Mouse (Mus musculus): ENCODE measurements around the gene Apba1. TPM values are rescaled to one million over a fixed set of nuclear protein-coding genes. Genes with fewer than 3 reads are reported as not detected.

Apba1 gene
- polyA plus RNA-seq, 1 experiment from 2014 or later: 0.52 TPM

DNA sequence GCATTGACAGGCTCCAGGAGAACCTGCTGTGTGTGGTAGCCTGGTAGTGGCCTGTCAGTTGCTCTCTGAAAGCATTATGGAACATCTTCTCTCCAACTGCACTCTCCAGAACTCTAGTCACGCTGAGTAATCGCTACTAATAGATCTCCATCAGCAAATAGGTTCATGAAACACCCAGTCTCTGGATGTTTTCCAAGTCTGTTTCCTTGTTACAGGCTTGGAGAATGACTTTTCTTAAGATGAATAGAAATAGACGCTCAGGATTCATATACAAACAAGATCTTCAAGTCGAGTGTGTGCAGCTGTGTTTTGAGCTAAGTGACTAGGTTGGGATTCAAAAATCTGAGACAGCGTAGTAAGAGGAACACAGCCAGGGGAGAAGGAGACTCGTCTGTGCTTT lies 165.4 kb downstream of the Apba1 start:
- no peaks in the 10 kb centered on the region for H3K4me1 ChIP-seq (ENCODE audit: control insufficient read depth, insufficient read depth, low read length)
- H3K4me2 ChIP-seq (ENCODE audit: low read depth, low read length): no peak overlapping the region
- no peak overlapping the region for H3K27ac ChIP-seq (replicated peaks; ENCODE audit: low read depth, low read length)
- ATAC-seq (replicated peaks; ENCODE audit: insufficient number of reproducible peaks, low FRiP score, low TSS enrichment, low read depth) (no peak), DNase-seq (ENCODE audit: low spot score) (no peak)
- no peak overlapping the region for H3K4me3 ChIP-seq (ENCODE audit: low read depth, low read length)
- H3K9me3 ChIP-seq (replicated peaks; ENCODE audit: control insufficient read depth, low read length): no peaks in the 10 kb centered on the region
- WGBS: 86% methylated on average over 6 of the region's 6 CpGs
- H3K36me3 ChIP-seq (replicated peaks; ENCODE audit: control insufficient read depth, insufficient read depth, low read depth, low read length): no peaks in the 10 kb centered on the region
- no peaks in the 10 kb centered on the region for H3K27me3 ChIP-seq (ENCODE audit: control insufficient read depth, insufficient read depth, low read length)
- H3K9ac ChIP-seq (replicated peaks; ENCODE audit: low read length): no peak overlapping the region

DNA sequence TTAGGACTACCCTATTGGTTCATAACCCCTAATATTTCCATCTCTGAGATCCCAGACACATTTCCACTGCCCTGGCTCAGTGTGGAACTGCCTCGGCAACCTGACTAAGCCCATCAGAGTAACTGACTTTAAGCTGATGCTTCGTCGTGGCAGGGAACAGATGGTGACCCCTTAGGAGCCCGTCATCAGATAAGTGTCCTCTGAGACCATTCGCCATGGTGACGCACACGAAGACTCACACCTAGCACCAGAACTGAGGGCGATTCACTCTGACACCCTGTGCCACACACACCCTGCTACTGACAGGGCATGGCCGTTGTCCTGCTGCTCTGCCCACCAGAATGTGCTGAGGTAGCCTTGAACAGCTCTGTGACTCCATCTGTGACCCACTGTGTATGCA lies 166.1 kb downstream of the Apba1 start:
- H3K9me3 ChIP-seq (replicated peaks; ENCODE audit: control insufficient read depth, low read length): no peaks in the 10 kb centered on the region
- H3K27me3 ChIP-seq (ENCODE audit: control insufficient read depth, insufficient read depth, low read length): no peaks in the 10 kb centered on the region
- WGBS: 85% methylated on average over 9 of the region's 9 CpGs
- H3K4me2 ChIP-seq (ENCODE audit: low read depth, low read length): no peak overlapping the region
- H3K4me3 ChIP-seq (ENCODE audit: low read depth, low read length): no peak overlapping the region
- H3K9ac ChIP-seq (replicated peaks; ENCODE audit: low read length): no peak overlapping the region
- no peaks in the 10 kb centered on the region for H3K36me3 ChIP-seq (replicated peaks; ENCODE audit: control insufficient read depth, insufficient read depth, low read depth, low read length)
- ATAC-seq (replicated peaks; ENCODE audit: insufficient number of reproducible peaks, low FRiP score, low TSS enrichment, low read depth) (no peak), DNase-seq (ENCODE audit: low spot score) (no peak)
- no peaks in the 10 kb centered on the region for H3K4me1 ChIP-seq (ENCODE audit: control insufficient read depth, insufficient read depth, low read length)
- no peak overlapping the region for H3K27ac ChIP-seq (replicated peaks; ENCODE audit: low read depth, low read length)

DNA sequence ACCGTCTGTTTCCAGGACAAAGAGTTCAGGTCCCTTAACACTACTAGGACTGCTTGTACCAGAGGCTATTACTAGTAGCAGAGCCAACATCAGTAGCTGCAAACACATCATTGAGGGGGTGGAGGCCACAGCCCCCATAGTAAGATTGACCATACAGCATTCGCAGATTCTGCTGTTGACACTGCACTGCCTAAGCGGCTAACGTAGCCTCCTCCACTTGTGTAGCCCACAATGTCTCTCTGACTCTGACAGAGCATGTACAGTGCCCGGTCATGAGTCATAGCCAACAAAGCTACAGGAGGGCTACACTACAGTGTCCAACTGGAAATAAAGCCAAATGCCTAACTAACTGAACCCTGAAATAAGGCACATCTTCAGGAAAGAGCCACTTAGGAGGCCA lies 166.9 kb downstream of the Apba1 start:
- Histone ChIP-seq H3K27ac (replicated peaks; ENCODE audit: low read depth, low read length) (no peak overlapping the region), H3K4me3 (ENCODE audit: low read depth, low read length) (no peak overlapping the region), H3K9ac (replicated peaks; ENCODE audit: low read length) (no peak overlapping the region), H3K27me3 (ENCODE audit: control insufficient read depth, insufficient read depth, low read length) (no peaks in the 10 kb centered on the region), H3K4me2 (ENCODE audit: low read depth, low read length) (no peak overlapping the region), H3K36me3 (replicated peaks; ENCODE audit: control insufficient read depth, insufficient read depth, low read depth, low read length) (no peaks in the 10 kb centered on the region), H3K9me3 (replicated peaks; ENCODE audit: control insufficient read depth, low read length) (no peaks in the 10 kb centered on the region), H3K4me1 (ENCODE audit: control insufficient read depth, insufficient read depth, low read length) (no peaks in the 10 kb centered on the region)
- 95% methylated on average over 5 of the region's 5 CpGs for WGBS
- DNase-seq (ENCODE audit: low spot score): no peak
- ATAC-seq (replicated peaks; ENCODE audit: insufficient number of reproducible peaks, low FRiP score, low TSS enrichment, low read depth): no peak

DNA sequence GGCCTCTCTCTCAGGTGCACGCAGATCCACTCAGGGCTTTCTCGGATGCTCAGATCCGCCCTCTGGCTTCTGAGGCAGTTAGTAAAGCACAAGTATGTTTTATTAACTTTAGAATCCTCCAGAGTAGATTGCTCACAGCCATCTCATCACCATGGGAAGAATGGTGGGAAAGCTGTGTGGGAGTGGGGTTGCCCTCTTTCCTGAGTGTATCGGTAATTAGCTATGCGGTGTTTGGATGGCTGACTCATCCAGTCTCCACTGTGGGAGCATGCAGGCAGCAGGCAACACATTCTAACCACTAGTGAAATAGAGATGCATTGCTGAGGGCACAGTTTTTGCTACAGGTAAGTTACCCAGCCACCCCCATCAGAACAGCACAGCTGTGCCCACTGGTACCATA lies 172.1 kb downstream of the Apba1 start:
- Histone ChIP-seq H3K4me2 (ENCODE audit: low read depth, low read length) (no peak overlapping the region), H3K4me3 (ENCODE audit: low read depth, low read length) (no peak overlapping the region), H3K9ac (replicated peaks; ENCODE audit: low read length) (no peak overlapping the region), H3K4me1 (ENCODE audit: control insufficient read depth, insufficient read depth, low read length) (no peaks in the 10 kb centered on the region), H3K27me3 (ENCODE audit: control insufficient read depth, insufficient read depth, low read length) (no peaks in the 10 kb centered on the region), H3K27ac (replicated peaks; ENCODE audit: low read depth, low read length) (no peak overlapping the region), H3K36me3 (replicated peaks; ENCODE audit: control insufficient read depth, insufficient read depth, low read depth, low read length) (no peaks in the 10 kb centered on the region), H3K9me3 (replicated peaks; ENCODE audit: control insufficient read depth, low read length) (0 out of 2 replicates have a peak, but pooled peaks cover 3% of the 10 kb centered on the region)
- no peak for DNase-seq (ENCODE audit: low spot score)
- ATAC-seq (replicated peaks; ENCODE audit: insufficient number of reproducible peaks, low FRiP score, low TSS enrichment, low read depth): no peak
- WGBS: 96% methylated on average over 5 of the region's 5 CpGs

DNA sequence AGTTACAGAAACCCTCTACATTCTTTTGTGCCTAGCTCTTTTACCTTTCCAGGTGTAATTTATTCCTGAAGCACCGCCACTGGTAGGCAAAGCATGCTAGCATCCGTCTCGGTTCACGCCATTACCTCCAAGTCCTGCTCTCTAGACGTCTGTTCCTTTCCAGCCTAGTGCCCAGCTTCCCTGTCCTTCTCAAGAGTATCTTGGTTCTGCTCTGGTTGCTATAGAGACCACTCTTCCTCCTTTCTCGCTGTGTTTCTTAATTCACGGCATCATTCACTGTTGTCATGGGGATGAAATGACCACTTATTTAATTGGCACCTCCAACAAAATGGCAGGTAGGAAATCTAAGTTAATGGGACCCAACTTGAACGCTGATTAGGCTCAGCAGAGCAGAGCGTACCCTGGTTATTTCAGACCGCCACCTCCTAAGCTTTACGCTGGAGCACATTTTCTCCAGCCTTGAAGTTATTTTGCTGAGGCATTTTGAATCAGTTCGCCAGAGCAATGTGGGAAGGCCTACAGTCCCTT lies 182.8 kb downstream of the Apba1 start:
- Histone ChIP-seq H3K36me3 (replicated peaks; ENCODE audit: control insufficient read depth, insufficient read depth, low read depth, low read length) (no peaks in the 10 kb centered on the region), H3K27me3 (ENCODE audit: control insufficient read depth, insufficient read depth, low read length) (no peaks in the 10 kb centered on the region), H3K9ac (replicated peaks; ENCODE audit: low read length) (no peak overlapping the region), H3K27ac (replicated peaks; ENCODE audit: low read depth, low read length) (no peak overlapping the region), H3K9me3 (replicated peaks; ENCODE audit: control insufficient read depth, low read length) (no peaks in the 10 kb centered on the region), H3K4me1 (ENCODE audit: control insufficient read depth, insufficient read depth, low read length) (no peaks in the 10 kb centered on the region), H3K4me2 (ENCODE audit: low read depth, low read length) (no peak overlapping the region), H3K4me3 (ENCODE audit: low read depth, low read length) (no peak overlapping the region)
- ATAC-seq (replicated peaks; ENCODE audit: insufficient number of reproducible peaks, low FRiP score, low TSS enrichment, low read depth): no peak
- WGBS: 79% methylated on average over 12 of the region's 12 CpGs
- no peak for DNase-seq (ENCODE audit: low spot score)

DNA sequence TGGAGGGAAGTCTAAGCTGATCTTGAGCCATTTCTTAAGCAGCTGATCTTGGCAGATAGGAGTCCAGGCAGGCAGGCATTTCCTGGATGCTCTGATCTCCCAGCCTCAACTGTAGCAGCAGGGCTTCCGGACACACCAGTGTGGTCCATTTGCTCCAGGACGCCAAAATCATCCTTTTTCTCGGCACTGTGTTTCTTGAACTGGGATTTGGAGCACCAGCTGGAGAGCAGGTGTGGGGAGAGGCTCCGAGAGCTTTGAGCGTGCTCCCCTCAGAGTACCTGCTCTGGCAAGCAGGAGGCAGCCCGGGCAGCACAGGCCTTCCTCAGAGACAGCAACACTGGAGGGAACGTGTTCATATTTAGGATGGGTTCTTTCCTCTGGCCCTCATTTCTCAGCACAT lies 184.2 kb downstream of the Apba1 start:
- ATAC-seq (replicated peaks; ENCODE audit: insufficient number of reproducible peaks, low FRiP score, low TSS enrichment, low read depth) (no peak), DNase-seq (ENCODE audit: low spot score) (no peak)
- no peaks in the 10 kb centered on the region for H3K4me1 ChIP-seq (ENCODE audit: control insufficient read depth, insufficient read depth, low read length)
- no peaks in the 10 kb centered on the region for H3K27me3 ChIP-seq (ENCODE audit: control insufficient read depth, insufficient read depth, low read length)
- H3K36me3 ChIP-seq (replicated peaks; ENCODE audit: control insufficient read depth, insufficient read depth, low read depth, low read length): no peaks in the 10 kb centered on the region
- H3K27ac ChIP-seq (replicated peaks; ENCODE audit: low read depth, low read length): no peak overlapping the region
- WGBS: 86% methylated on average over 7 of the region's 7 CpGs
- no peak overlapping the region for H3K4me3 ChIP-seq (ENCODE audit: low read depth, low read length)
- no peaks in the 10 kb centered on the region for H3K9me3 ChIP-seq (replicated peaks; ENCODE audit: control insufficient read depth, low read length)
- no peak overlapping the region for H3K4me2 ChIP-seq (ENCODE audit: low read depth, low read length)
- no peak overlapping the region for H3K9ac ChIP-seq (replicated peaks; ENCODE audit: low read length)

DNA sequence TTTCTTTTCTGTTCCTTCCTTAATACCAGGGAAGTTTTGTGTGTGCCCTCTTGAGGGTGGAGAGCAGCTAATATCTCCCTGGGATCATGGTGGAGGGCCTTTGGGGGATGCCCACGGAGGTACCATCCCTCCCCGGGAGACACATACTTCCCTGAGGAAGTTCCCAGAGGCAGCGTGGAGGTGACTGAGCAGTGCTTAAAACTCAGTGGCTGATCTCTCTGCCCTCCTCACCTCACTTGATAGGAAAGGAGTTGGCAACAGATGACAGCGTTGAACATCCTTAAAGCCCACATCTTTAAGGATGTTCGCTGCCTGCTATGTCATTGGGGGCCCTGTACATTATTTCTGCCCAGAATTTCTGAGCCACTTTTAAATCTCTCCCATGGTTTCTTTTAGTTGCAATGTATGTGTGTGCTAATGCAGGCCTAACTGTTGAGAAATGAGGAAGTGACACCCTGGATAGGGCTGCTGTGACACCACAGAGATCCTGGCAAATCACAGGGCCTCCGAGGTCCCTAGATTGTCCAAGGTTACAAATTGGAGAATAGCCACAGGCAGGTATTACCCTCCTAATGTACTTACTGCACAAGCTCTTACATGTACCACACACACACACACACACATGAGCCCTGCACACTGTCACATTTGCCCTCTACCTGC lies 187.5 kb downstream of the Apba1 start:
- ATAC-seq (replicated peaks; ENCODE audit: insufficient number of reproducible peaks, low FRiP score, low TSS enrichment, low read depth): no peak
- no peaks in the 10 kb centered on the region for H3K27me3 ChIP-seq (ENCODE audit: control insufficient read depth, insufficient read depth, low read length)
- H3K4me2 ChIP-seq (ENCODE audit: low read depth, low read length): no peak overlapping the region
- H3K9ac ChIP-seq (replicated peaks; ENCODE audit: low read length): no peak overlapping the region
- no peak overlapping the region for H3K27ac ChIP-seq (replicated peaks; ENCODE audit: low read depth, low read length)
- H3K4me3 ChIP-seq (ENCODE audit: low read depth, low read length): no peak overlapping the region
- 83% methylated on average over 6 of the region's 6 CpGs for WGBS
- no peaks in the 10 kb centered on the region for H3K36me3 ChIP-seq (replicated peaks; ENCODE audit: control insufficient read depth, insufficient read depth, low read depth, low read length)
- no peaks in the 10 kb centered on the region for H3K9me3 ChIP-seq (replicated peaks; ENCODE audit: control insufficient read depth, low read length)
- no peak for DNase-seq (ENCODE audit: low spot score)
- no peaks in the 10 kb centered on the region for H3K4me1 ChIP-seq (ENCODE audit: control insufficient read depth, insufficient read depth, low read length)

DNA sequence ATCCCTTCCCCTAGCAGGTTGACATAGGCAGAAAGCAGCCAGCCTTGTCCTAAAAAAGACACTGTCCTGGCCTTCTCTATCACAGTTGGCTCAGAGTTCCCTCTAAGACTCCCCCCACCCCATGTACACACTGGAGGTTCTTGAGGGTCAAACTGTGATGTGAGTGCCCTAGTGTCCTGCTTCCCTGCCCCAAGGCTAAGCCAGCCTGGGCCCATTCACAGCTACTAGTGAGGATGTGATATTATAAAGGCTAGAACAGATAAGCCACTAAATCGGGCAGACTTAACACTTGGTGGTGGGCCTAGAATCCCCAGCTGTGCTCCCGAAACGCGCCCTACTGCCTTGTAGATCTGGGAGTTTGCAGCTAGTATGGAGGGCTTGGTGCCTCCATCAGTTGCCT lies 188.1 kb downstream of the Apba1 start:
- Histone ChIP-seq H3K4me3 (ENCODE audit: low read depth, low read length) (no peak overlapping the region), H3K9ac (replicated peaks; ENCODE audit: low read length) (no peak overlapping the region), H3K4me1 (ENCODE audit: control insufficient read depth, insufficient read depth, low read length) (no peaks in the 10 kb centered on the region), H3K9me3 (replicated peaks; ENCODE audit: control insufficient read depth, low read length) (no peaks in the 10 kb centered on the region), H3K4me2 (ENCODE audit: low read depth, low read length) (no peak overlapping the region), H3K27me3 (ENCODE audit: control insufficient read depth, insufficient read depth, low read length) (no peaks in the 10 kb centered on the region), H3K27ac (replicated peaks; ENCODE audit: low read depth, low read length) (no peak overlapping the region), H3K36me3 (replicated peaks; ENCODE audit: control insufficient read depth, insufficient read depth, low read depth, low read length) (no peaks in the 10 kb centered on the region)
- WGBS: 66% methylated on average over 4 of the region's 4 CpGs
- DNase-seq (ENCODE audit: low spot score): no peak
- ATAC-seq (replicated peaks; ENCODE audit: insufficient number of reproducible peaks, low FRiP score, low TSS enrichment, low read depth): no peak
